Mouse (Mus musculus) gastrocnemius, postnatal 14 days (tissue): ENCODE results near the gene Spag17. TPM values are rescaled to one million over a fixed set of nuclear protein-coding genes. Genes with fewer than 3 reads are reported as not detected.

Experiments
- DNase-seq: peaks from one replicate; pipeline ENCODE4 v3.0.0; 2021; ENCODE audit warnings: mixed read lengths
- intact Hi-C: fragments of 180-260 bp; cut with DNase I; formaldehyde crosslinking; loops from one replicate; pipeline ENCODE4 v1.15.1; 2025; ENCODE audit warnings: low total_unique reads
- total RNA-seq, 2 experiments: library from RNA; stranded (reverse); gene quantifications; 2 replicates each; pipeline ENCODE4 v1.2.3; 2021

Spag17 gene
- total RNA-seq, 2 experiments from 2014 or later = not detected

- no peak for DNase-seq
- intact Hi-C loops = no loop called here
Measured at GRCm38 (mm10) chr3:99959805-99960485, 74.7 kb downstream of the Spag17 start.

GRCm38 (mm10) chr3:99964345-99964744 is 79.1 kb downstream of the Spag17 start:
- intact Hi-C loops = no loop called here

GRCm38 (mm10) chr3:99965863-99966262 is 80.7 kb downstream of the Spag17 start:
- intact Hi-C loops = no loop called here
- no peak for DNase-seq

More at GRCm38 (mm10) chr3:99964345-99964744, 79.1 kb downstream of the Spag17 start:
- no peak for DNase-seq

GRCm38 (mm10) chr3:99966285-99966684 is 81.1 kb downstream of the Spag17 start:
- no peak for DNase-seq
- intact Hi-C loops = no loop called here

- DNase-seq = no peak
Measured at GRCm38 (mm10) chr3:99970766-99971165, 85.6 kb downstream of the Spag17 start.

GRCm38 (mm10) chr3:99981046-99981445 is 95.8 kb downstream of the Spag17 start:
- intact Hi-C loops = no loop called here
- no peak for DNase-seq

More at GRCm38 (mm10) chr3:99970766-99971165, 85.6 kb downstream of the Spag17 start:
- intact Hi-C loops = no loop called here

- no peak for DNase-seq
- intact Hi-C loops = no loop called here
Measured at GRCm38 (mm10) chr3:100004676-100005075, 119.5 kb downstream of the Spag17 start.

- intact Hi-C loops = no loop called here
Measured at GRCm38 (mm10) chr3:100009807-100010206, 124.6 kb downstream of the Spag17 start.

GRCm38 (mm10) chr3:100014110-100014509 is 128.9 kb downstream of the Spag17 start:
- intact Hi-C loops = no loop called here
- DNase-seq = no peak

More at GRCm38 (mm10) chr3:100009807-100010206, 124.6 kb downstream of the Spag17 start:
- no peak for DNase-seq

GRCm38 (mm10) chr3:100031291-100031690 is 146.1 kb downstream of the Spag17 start:
- no peak for DNase-seq
- intact Hi-C loops = no loop called here

- DNase-seq = no peak
- intact Hi-C loops = no loop called here
Measured at GRCm38 (mm10) chr3:100032969-100033368, 147.8 kb downstream of the Spag17 start.

- DNase-seq = no peak
Measured at GRCm38 (mm10) chr3:100034366-100034956, 149.3 kb downstream of the Spag17 start.

GRCm38 (mm10) chr3:100035097-100035496 is 149.9 kb downstream of the Spag17 start:
- intact Hi-C loops = no loop called here
- no peak for DNase-seq

More at GRCm38 (mm10) chr3:100034366-100034956, 149.3 kb downstream of the Spag17 start:
- intact Hi-C loops = no loop called here

GRCm38 (mm10) chr3:100036846-100037245 is 151.6 kb downstream of the Spag17 start:
- DNase-seq = no peak

GRCm38 (mm10) chr3:100074406-100074805 is 189.2 kb downstream of the Spag17 start:
- DNase-seq = no peak
- intact Hi-C loops = no loop called here

More at GRCm38 (mm10) chr3:100036846-100037245, 151.6 kb downstream of the Spag17 start:
- intact Hi-C loops = no loop called here

- intact Hi-C loops = no loop called here
- no peak for DNase-seq
Measured at GRCm38 (mm10) chr3:100102386-100103092, 217.3 kb downstream of the Spag17 start.

GRCm38 (mm10) chr3:100106736-100107135 is 221.5 kb downstream of the Spag17 start:
- DNase-seq = no peak
- intact Hi-C loops = no loop called here

- intact Hi-C loops = no loop called here
Measured at GRCm38 (mm10) chr3:100118681-100119080, 233.5 kb downstream of the Spag17 start.

GRCm38 (mm10) chr3:100121961-100122360 is 236.8 kb downstream of the Spag17 start:
- no peak for DNase-seq
- intact Hi-C loops = no loop called here

More at GRCm38 (mm10) chr3:100118681-100119080, 233.5 kb downstream of the Spag17 start:
- no peak for DNase-seq

GRCm38 (mm10) chr3:100122445-100122844 is 237.2 kb downstream of the Spag17 start:
- intact Hi-C loops = no loop called here
- no peak for DNase-seq
